Mouse (Mus musculus) right cerebral cortex, postnatal 4 days (tissue): ENCODE data around the gene Zdhhc15.
A peak's percentile ranks its signal among the peaks of the same experiment; 100 is the strongest.
"Not testable (repeated sequence)": the region's sequence is repeated elsewhere in the genome, so short reads cannot be mapped to it uniquely, and the experiment has no call there.

Experiments
- DNase-seq: peaks from one replicate; pipeline ENCODE4 v3.0.0-alpha.2; 2022

Zdhhc15 gene

GRCm38 (mm10) chrX:104670757-104671549, at the start of gene Zdhhc15:
Gene Zdhhc15 (minus strand): TSS chrX:104671064.
- DNase-seq: peak; percentile 63

DNA sequence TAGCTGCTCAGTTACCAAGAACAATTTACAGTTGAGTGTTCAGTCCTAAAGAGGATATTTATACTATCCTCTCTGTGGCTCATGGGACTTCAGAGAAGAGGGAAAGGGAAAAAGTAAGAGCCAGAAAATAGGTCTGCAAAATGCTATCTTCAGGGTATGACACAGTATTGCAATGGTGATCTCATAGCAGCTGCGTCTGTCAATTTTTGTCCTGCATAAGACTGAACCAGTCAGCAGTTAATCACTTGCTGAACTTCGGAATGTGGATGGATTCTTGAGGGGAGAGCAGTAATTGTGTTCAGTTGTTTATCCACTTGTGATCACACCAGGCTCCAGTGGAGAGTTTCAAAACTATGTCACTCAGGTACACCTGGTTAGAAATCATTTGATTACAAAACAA, 37.1 kb upstream of the Zdhhc15 start:
- no peak for DNase-seq

- DNase-seq: no peak
These were observed 761 bp downstream of the Zdhhc15 start for GRCm38 (mm10) chrX:104669850-104670756.

DNA sequence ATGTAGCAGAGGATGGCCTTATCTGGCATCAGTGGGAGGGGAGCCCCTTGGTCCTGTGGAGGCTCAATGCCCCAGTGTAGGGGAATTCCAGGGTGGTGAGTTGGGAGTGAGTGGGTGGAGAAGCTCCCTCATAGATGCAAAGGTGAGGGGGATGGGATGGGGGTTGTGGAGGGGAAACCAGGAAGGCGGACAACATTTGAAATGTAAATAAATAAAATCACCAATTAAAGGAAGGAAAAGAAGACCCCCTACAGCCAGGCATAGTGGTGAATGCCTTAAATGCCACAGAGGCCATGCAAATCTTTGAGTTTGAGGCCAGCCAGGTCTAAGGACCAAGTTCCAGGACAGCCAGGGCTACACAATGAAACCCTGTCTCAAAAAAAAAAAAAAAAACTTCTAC, 13.9 kb downstream of the Zdhhc15 start:
- no peak for DNase-seq

GRCm38 (mm10) chrX:104612531-104612930, 58.3 kb downstream of the Zdhhc15 start:
- no peak for DNase-seq

DNA sequence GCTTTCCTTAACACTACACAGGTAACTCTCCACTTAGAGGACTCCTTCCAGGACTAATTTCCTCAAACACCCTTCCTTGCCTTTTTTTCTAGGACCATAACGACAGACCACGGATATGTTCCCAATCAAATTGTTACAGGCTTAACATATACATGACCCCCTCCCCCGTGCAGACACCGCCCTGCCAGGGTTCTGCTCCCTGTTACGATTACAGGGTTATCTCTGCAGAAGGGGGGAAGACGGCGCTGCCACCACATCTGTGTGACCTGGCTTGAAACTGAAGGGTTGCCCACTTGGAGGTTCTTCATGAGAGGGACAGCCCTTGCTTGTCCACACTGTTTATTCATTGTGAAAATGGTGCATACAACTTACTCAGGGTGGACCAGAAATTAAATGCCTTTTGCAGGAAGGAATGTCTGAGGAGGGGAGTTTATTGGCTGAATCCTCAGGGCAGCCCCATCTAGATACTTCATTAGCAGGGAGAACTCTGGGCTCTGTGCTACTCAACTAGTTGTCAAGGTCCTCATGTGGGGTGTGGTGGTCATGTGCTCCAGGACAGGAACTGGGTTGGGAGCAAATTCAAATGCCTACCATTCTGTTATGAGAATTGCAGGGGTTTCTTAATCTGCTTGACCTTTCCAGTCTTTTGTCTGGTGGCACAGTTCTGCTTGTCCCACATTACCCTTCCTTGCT, 67.0 kb downstream of the Zdhhc15 start:
- not testable (repeated sequence) for DNase-seq

GRCm38 (mm10) chrX:104602168-104602859, 68.5 kb downstream of the Zdhhc15 start:
- DNase-seq: not testable (repeated sequence)

DNA sequence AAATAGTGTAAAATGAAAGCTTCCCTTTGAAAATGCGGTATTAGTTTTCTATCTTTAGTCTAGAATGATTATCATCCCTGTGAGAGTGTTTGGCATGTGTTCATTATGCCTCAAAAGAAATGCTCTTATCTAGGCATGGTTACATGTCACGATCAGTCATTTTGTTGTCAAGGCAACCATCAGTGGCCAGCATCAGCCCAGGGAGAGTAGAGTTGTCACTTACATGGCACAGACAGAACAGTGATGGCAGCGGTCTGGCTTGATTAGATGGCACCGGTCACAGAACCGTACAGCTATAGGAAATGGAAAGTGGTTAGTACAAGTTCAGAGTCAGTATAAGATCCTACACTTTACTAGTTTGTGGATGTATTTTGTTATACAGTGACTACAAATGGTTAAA, 96.9 kb downstream of the Zdhhc15 start:
- DNase-seq: no peak

- no peak for DNase-seq
These were observed 103.4 kb downstream of the Zdhhc15 start for GRCm38 (mm10) chrX:104567497-104567896.

GRCm38 (mm10) chrX:104545283-104545682, 125.6 kb downstream of the Zdhhc15 start:
- no peak for DNase-seq

- no peak for DNase-seq
These were observed 126.8 kb downstream of the Zdhhc15 start for GRCm38 (mm10) chrX:104543919-104544595.

DNA sequence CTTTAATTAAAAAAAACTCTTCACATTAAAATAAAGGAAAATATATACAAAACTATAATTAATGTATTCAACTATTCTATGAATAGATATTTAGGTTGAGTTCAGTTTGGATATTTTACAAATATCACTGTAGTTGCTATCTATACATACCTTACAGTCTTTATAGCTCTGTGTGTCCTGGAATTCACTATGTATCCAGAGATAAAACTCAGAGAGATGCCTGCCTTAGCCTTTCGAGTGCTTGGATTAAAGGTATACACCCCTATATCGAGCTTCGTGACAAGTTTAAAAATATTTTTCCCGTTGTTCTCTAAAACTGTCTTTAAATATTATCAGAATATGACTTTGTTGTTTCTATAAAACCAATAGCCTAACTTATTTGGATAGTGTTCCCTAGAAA, 128.2 kb downstream of the Zdhhc15 start:
- no peak for DNase-seq

DNA sequence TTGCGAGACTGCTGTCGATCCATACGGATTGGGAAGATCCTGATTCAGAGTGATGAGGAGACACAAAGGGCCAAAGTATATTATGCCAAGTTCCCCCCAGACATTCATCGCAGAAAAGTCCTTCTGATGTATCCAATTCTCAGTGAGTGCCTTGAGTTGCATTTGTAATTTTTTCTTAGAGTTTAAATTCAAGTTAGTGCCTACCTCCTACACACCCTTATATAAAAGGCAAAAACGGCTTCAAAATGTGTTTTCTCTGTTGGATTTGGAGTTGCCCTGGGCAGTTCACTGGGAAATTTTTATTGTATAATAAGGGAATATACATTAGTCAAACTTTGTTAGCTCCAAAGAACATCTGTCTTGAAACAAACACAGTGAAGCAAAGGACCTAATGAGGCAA, 169.1 kb downstream of the Zdhhc15 start:
- DNase-seq: no peak

DNA sequence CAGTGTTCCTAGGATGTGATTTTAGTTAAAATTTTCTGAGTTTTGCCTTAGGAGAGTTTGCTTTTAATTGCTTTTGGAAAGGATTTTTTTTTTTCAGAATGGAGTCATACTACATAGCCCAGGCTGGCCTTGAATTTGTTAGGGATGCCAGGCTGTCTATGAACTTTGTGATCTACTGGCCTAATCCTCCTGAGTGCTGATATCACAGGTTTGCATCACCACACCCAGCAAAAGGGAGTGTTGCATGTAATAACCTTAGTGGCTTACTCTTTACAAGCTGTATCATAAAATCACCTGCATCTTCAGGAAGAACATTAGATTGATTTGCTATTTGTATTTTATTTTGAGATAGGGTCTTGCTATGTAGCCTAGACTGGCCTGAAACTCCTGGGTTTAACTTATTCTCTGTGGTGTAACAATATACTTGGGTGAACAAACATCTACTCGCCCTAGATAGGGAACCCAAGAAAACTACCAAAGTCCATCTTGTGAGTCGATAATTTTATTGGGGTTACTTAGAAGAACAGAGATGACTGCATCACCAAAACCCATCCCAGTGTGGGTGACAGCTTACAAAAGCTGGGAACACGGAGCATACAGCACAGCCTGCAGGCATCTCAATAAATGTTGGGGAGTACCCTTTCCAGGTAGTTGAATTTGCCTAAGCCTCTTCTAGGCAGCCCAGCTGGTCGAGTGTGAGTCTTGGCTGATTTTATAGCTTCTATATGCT, 181.1 kb downstream of the Zdhhc15 start:
- DNase-seq: no peak

DNA sequence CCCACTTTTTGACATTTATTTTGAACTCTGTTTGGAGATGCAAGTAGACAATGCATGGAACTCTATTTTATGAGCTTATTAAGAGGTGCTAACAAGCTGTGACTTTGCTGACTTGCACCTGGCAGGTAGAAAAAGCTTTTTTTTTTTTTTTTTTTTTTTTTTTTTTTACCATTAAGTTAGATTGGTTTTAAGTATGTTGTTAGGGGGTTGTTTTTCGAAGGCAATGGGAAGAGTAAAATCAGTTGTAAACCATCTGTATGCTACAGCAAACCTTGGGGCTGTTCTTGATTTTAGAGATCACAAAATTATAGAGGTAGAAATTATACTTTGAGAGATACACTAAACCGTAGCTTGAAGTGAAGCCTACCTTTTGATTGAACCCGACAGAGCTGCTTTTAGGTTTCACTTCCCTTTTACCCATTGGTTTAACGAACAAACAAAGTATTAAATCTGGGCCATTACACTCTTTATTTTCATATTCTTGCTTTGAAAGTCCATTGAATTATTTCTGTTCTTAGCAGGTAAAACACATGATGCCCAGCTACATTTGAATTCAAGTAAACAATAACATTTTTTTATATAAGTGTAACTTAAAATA, 181.9 kb downstream of the Zdhhc15 start:
- DNase-seq: no peak

DNA sequence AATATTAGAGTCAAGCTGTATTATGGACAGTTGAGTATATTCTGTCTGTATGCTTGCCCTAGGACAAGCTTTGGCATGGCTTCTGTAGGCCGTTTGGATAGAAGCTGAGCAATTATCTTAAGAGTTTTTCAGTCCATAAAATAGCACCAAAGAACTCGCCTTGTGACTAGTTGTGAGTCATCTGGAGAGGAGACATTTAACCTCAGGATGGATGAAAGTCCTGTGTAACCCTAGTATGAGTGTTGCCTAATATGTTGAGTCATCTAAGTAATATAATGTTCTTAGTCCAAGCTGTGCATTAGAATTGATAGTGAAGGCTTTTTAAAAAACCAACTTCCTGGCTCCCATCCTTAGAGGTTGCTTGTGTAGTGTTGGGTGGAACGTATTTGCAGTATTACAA, 182.8 kb downstream of the Zdhhc15 start:
- DNase-seq: no peak
